Mouse (Mus musculus) ES-E14 (cell line): Measurements from ENCODE around the gene Asic2. TPM values are rescaled to one million over a fixed set of nuclear protein-coding genes. Genes with fewer than 3 reads are reported as not detected.

ENCODE experiments used
- DNase-seq: peaks from one replicate; pipeline ENCODE4 v3.0.0-alpha.2; 2013; ENCODE audit warnings: low read depth, low spot score
- H3K27ac ChIP-seq: 2 replicates; pipeline ENCODE4 v1.5.1; 2012; ENCODE audit warnings: low read depth, mild to moderate bottlenecking, low read length, moderate library complexity, mixed read lengths; ENCODE audit not compliant: poor library complexity, insufficient read depth, severe bottlenecking
- H3K36me3 ChIP-seq: 2 replicates; pipeline ENCODE4 v1.6.1; 2012; ENCODE audit warnings: mild to moderate bottlenecking, low read length, moderate library complexity, mixed read lengths; ENCODE audit not compliant: control insufficient read depth, poor library complexity, insufficient read depth, severe bottlenecking
- H3K4me1 ChIP-seq, 2 experiments: fragments of 150-350 bp in 1 of 2; sonication (generic) in 1 of 2; 2 replicates each; pipeline ENCODE4 v1.6.1; 2012; ENCODE audit warnings: low read length in 2 of 2, mild to moderate bottlenecking in 1 of 2, mixed read lengths in 1 of 2; ENCODE audit not compliant: control insufficient read depth in 2 of 2, insufficient read depth in 2 of 2, poor library complexity in 1 of 2
- H3K4me3 ChIP-seq, 2 experiments: fragments of 150-350 bp in 1 of 2; sonication (generic) in 1 of 2; 2 replicates each; pipeline ENCODE4 v1.5.1; 2012; ENCODE audit warnings: low read length in 2 of 2, low read depth in 1 of 2, mild to moderate bottlenecking in 1 of 2, mixed read lengths in 1 of 2; ENCODE audit not compliant: insufficient read depth in 1 of 2, poor library complexity in 1 of 2, severe bottlenecking in 1 of 2
- H3K9ac ChIP-seq: 2 replicates; pipeline ENCODE4 v1.6.1; 2012; ENCODE audit warnings: low read depth, mild to moderate bottlenecking, low read length, mixed read lengths; ENCODE audit not compliant: poor library complexity, insufficient read depth, severe bottlenecking
- H3K9me3 ChIP-seq: fragments of 150-350 bp; sonication (generic); 2 replicates; pipeline ENCODE4 v1.6.1; 2012; ENCODE audit warnings: low read depth, mild to moderate bottlenecking, low read length; ENCODE audit not compliant: control insufficient read depth, insufficient read depth
- CHD2 ChIP-seq: IDR thresholded peaks from 2 replicates; pipeline ENCODE4 v1.6.1; 2014; ENCODE audit warnings: mild to moderate bottlenecking, low read depth, low read length, inconsistent platforms
- HCFC1 ChIP-seq: IDR thresholded peaks from 2 replicates; pipeline ENCODE4 v1.6.1; 2012; ENCODE audit warnings: low read length, inconsistent platforms, borderline replicate concordance; ENCODE audit not compliant: insufficient read depth
- MAFK ChIP-seq: IDR thresholded peaks from 2 replicates; pipeline ENCODE4 v1.6.1; 2014; ENCODE audit warnings: mild to moderate bottlenecking, low read depth, low read length, inconsistent platforms; ENCODE audit not compliant: insufficient read depth
- ZC3H11A ChIP-seq: IDR thresholded peaks from 2 replicates; pipeline ENCODE4 v1.6.1; 2012; ENCODE audit warnings: low read depth, mild to moderate bottlenecking, inconsistent platforms, low read length, borderline replicate concordance
- ZNF384 ChIP-seq: IDR thresholded peaks from 2 replicates; pipeline ENCODE4 v1.6.1; 2012; ENCODE audit warnings: low read depth, low read length, inconsistent platforms
- in situ Hi-C, 2 experiments: fragments of 600-800 bp; cut with MboI; formaldehyde crosslinking; loops; one replicate each; pipeline ENCODE4 v1.15.1; 2025; ENCODE audit warnings: low sequenced_read_pairs in 2 of 2, inconsistent platforms in 1 of 2; ENCODE audit not compliant: unreplicated experiment in 2 of 2
- total RNA-seq: library from RNA; depleted of rRNA; stranded (reverse); fragments of 300-350 nt; gene quantifications from 2 replicates; pipeline ENCODE4 v1.2.3, GENCODE M21; 2012

Gene Asic2
- total RNA-seq, 1 experiment, result 0.13 TPM

DNA sequence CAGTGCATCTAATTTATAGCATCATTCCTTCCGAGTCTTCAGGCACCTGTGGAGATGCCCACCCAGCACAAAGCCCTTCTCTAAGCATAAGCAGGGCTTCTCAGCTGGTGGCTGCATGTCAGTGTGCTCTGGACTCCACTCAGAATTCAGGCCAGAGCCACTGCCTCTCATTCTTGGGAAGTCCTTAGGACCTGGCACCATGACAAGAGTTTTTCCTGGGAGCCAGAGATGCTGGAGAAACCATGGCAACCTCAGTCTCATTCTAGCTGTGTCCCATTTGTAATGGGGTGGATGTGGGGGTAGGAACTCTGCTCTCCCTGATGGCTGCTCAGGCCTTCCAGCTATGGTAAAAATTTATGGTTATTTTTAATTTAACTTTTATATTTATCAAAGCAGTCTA, 1006.9 kb downstream of the Asic2 start:
- TF ChIP-seq MAFK (no peak), HCFC1 (no peak), CHD2 (no peak), ZC3H11A (no peak), ZNF384 (no peak)
- Histone ChIP-seq H3K27ac (no peak overlapping the region), H3K4me3 (no peak overlapping the region), H3K4me1 (no peaks in the 10 kb centered on the region), H3K36me3 (no peaks in the 10 kb centered on the region), H3K9me3 (no peaks in the 10 kb centered on the region), H3K9ac (no peak overlapping the region)
- DNase-seq, result no peak
- in situ Hi-C loops, result no loop called here

DNA sequence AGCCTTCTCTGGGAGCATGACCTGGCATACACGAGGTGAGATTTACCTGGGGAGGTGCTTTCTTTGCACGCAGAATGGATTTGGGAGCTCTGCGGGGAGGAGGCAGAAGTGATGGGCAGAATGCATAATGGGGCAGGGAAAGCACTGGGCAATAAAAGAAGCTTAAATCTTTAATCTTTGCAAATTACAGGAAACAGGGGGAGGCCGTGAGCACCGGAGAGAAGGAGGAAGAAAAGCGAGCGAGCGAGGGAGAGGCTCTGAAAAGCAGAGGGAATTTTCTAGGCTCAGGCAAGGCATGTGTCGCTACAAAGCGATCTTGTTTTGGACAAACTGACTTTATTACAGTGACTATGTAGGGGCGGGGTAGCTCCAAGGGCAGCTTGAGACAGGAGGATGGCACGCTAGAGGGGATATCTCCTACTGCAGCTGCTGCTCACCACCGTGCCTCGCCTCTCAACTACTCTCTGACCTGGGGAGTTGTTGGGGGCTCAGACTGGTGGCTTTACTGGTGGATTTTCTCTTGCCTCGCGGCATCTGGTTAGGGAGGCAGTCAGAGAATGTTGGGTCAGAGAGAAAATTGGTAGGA, 1010.1 kb downstream of the Asic2 start:
- H3K27ac ChIP-seq, result no peak overlapping the region
- in situ Hi-C loops, result no loop called here
- no peak overlapping the region for H3K9ac ChIP-seq
- TF ChIP-seq ZNF384 (no peak), CHD2 (no peak), ZC3H11A (no peak), MAFK (no peak), HCFC1 (no peak)
- H3K4me3 ChIP-seq, result no peak overlapping the region
- no peaks in the 10 kb centered on the region for H3K4me1 ChIP-seq
- no peak for DNase-seq
- H3K36me3 ChIP-seq, result no peaks in the 10 kb centered on the region
- H3K9me3 ChIP-seq, result no peaks in the 10 kb centered on the region

DNA sequence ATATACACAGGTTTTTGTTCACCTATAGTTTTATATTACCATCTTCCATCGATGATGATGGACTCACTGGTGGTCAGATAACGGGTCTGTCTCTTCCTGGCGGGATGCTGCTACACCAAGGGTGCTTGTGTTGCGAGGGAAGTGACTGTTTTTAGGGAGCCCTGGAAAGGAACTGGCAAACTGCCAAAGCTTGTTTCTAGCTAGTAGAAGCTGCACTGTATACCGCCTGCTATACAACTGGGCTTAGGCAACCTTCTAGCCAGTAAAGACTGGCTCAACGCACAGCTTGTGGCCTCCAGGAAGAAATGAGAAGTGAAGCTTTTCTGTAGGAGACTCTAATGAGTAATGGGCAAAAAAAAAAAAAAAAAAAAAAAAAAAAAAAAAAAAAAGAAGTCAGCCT, 1012.3 kb downstream of the Asic2 start:
- no peak for TF ChIP-seq HCFC1
- TF ChIP-seq ZNF384, result no peak
- no peak for TF ChIP-seq CHD2
- TF ChIP-seq MAFK, result no peak
- TF ChIP-seq ZC3H11A, result no peak
- Histone ChIP-seq H3K9me3 (no peaks in the 10 kb centered on the region), H3K9ac (no peak overlapping the region), H3K4me3 (no peak overlapping the region), H3K27ac (no peak overlapping the region), H3K4me1 (no peaks in the 10 kb centered on the region), H3K36me3 (no peaks in the 10 kb centered on the region)
- in situ Hi-C loops, result no loop called here
- DNase-seq, result no peak

DNA sequence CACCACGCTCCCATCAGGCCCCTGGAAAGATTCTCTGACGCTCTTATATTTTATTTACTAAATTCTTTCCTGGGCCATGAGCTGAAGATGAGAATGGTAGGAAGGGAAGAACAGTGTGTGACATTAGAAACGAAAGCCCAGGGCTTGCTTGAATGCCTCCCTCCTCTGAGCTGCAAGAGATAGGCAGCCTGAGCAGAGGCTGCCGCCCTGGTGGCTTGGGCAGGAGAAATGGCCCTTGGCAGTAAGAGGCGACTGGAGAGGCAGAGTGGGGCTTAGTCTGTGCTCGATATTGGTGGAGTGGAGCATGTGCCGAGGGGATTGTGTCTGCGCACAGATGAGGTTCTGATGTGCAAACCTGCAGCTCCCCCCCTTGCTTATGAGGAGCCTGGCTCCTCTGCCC, 1014.1 kb downstream of the Asic2 start:
- no peak overlapping the region for H3K4me3 ChIP-seq
- no peaks in the 10 kb centered on the region for H3K4me1 ChIP-seq
- no peaks in the 10 kb centered on the region for H3K9me3 ChIP-seq
- no peak overlapping the region for H3K27ac ChIP-seq
- no peak for DNase-seq
- H3K9ac ChIP-seq, result no peak overlapping the region
- in situ Hi-C loops, result no loop called here
- TF ChIP-seq ZNF384 (no peak), CHD2 (no peak), MAFK (no peak), HCFC1 (no peak), ZC3H11A (no peak)
- H3K36me3 ChIP-seq, result no peaks in the 10 kb centered on the region

DNA sequence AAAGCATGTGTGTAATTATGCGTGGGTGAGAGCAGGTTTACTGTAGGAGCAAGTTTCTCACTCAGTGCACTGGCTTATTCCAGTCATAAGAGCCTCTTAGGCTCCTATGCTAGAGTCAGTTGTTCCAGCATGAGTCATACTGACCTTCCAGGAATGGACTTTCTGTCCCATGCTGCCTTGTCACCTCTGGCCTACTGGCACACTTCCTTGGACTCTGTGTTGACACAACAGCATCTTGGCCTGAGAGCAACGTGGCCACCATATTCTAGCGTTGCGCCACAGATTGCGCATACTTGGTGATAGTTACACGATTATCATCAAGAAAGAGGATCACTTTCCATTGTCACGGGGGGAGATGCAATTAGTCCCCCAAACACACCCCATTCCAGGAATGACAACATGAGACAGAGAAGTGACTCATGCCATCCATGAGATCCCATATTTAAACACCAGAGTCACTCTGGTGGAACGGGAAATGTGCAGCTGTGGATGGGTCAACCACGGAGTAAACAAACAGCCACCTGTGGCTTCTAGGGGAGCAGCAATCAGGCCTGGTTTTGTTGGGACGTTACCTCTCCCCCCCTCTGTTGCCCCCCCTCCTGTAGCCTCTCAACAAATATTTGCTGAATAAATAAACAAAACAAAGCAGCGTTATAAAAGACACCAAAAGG, 1019.1 kb downstream of the Asic2 start:
- in situ Hi-C loops, result no loop called here
- Histone ChIP-seq H3K4me1 (no peaks in the 10 kb centered on the region), H3K9ac (no peak overlapping the region), H3K9me3 (no peaks in the 10 kb centered on the region), H3K27ac (no peak overlapping the region; the same call in 1 of the 2 replicates), H3K36me3 (no peaks in the 10 kb centered on the region), H3K4me3 (no peak overlapping the region)
- DNase-seq, result no peak
- TF ChIP-seq ZNF384 (no peak), HCFC1 (no peak), CHD2 (no peak), ZC3H11A (no peak), MAFK (no peak)
